Mouse (Mus musculus): ENCODE measurements around the gene Polr2a.

Gene Polr2a

GRCm38 (mm10) chr11:69758478-69758970 lies at the start of gene Polr2a:
TSS of gene Polr2a (minus strand) at chr11:69758637.
- peak; percentile 100 for DNase-seq (ENCODE audit: low read depth)

- DNase-seq (ENCODE audit: low read depth) = no peak
These were observed 49.2 kb upstream of the Polr2a start for GRCm38 (mm10) chr11:69807641-69808040.

- DNase-seq (ENCODE audit: low read depth) = no peak
These were observed 47.9 kb upstream of the Polr2a start for GRCm38 (mm10) chr11:69806378-69806777.

GRCm38 (mm10) chr11:69804972-69805909 lies 46.8 kb upstream of the Polr2a start, which contains the start of gene Tmem102:
TSS of gene Tmem102 (minus strand) at chr11:69805624.
- DNase-seq (ENCODE audit: low read depth) = no peak

GRCm38 (mm10) chr11:69804652-69804940 lies 46.2 kb upstream of the Polr2a start:
- no peak for DNase-seq (ENCODE audit: low read depth)

- peak; percentile 82 for DNase-seq (ENCODE audit: low read depth)
These were observed 45.6 kb upstream of the Polr2a start for GRCm38 (mm10) chr11:69803786-69804651.

GRCm38 (mm10) chr11:69803328-69803727 lies 44.9 kb upstream of the Polr2a start:
- no peak for DNase-seq (ENCODE audit: low read depth)

- peak; percentile 74 for DNase-seq (ENCODE audit: low read depth)
These were observed 44.2 kb upstream of the Polr2a start for GRCm38 (mm10) chr11:69802648-69803105.

GRCm38 (mm10) chr11:69801379-69801977 lies 43.0 kb upstream of the Polr2a start, which contains the start of gene Fgf11:
TSS of gene Fgf11 (minus strand) at chr11:69801857.
- no peak for DNase-seq (ENCODE audit: low read depth)

GRCm38 (mm10) chr11:69800392-69801197 lies 42.2 kb upstream of the Polr2a start:
- DNase-seq (ENCODE audit: low read depth) = peak; percentile 37

GRCm38 (mm10) chr11:69800138-69800391 lies 41.6 kb upstream of the Polr2a start:
- DNase-seq (ENCODE audit: low read depth) = peak; percentile 32

GRCm38 (mm10) chr11:69799394-69800137 lies 41.1 kb upstream of the Polr2a start:
- DNase-seq (ENCODE audit: low read depth) = peak; percentile 19

GRCm38 (mm10) chr11:69797924-69798323 lies 39.5 kb upstream of the Polr2a start:
- DNase-seq (ENCODE audit: low read depth) = no peak

GRCm38 (mm10) chr11:69795983-69796435 lies 37.6 kb upstream of the Polr2a start:
- DNase-seq (ENCODE audit: low read depth) = peak; percentile 45

- DNase-seq (ENCODE audit: low read depth) = peak; percentile 93
These were observed 36.9 kb upstream of the Polr2a start, which contains the start of gene Chrnb1 for GRCm38 (mm10) chr11:69795168-69795982. TSS of gene Chrnb1 (minus strand) at chr11:69795943.

- no peak for DNase-seq (ENCODE audit: low read depth)
These were observed 35.0 kb upstream of the Polr2a start for GRCm38 (mm10) chr11:69793429-69793828.

- DNase-seq (ENCODE audit: low read depth) = no peak
These were observed 33.0 kb upstream of the Polr2a start for GRCm38 (mm10) chr11:69791420-69791819.

- no peak for DNase-seq (ENCODE audit: low read depth)
These were observed 31.0 kb upstream of the Polr2a start for GRCm38 (mm10) chr11:69789431-69789830.

GRCm38 (mm10) chr11:69787306-69787705 lies 28.9 kb upstream of the Polr2a start:
- no peak for DNase-seq (ENCODE audit: low read depth)

Data from naive thymus-derived CD4-positive, alpha-beta T cell, adult 2 months (primary cell).